Mouse (Mus musculus) neural tube, embryonic 13.5 days (tissue): ENCODE measurements at regions not wholly inside any gene's neighbourhood (a gene's known extent, or its start where the extent isn't known, plus 50 kb on each side); places are given as distances from the start of the nearest gene placed in this dataset.
A peak's percentile ranks its signal among the peaks of the same experiment; 100 is the strongest.
"Not testable (repeated sequence)": the region's sequence is repeated elsewhere in the genome, so short reads cannot be mapped to it uniquely, and the experiment has no call there.

Experiments
- ATAC-seq: fragments of 200-750 bp; cut with Nextera tagmentation; 2 replicates; pipeline ENCODE4 v1.8.0; 2017; ENCODE audit warnings: low read depth, mild to moderate bottlenecking, moderate TSS enrichment, moderate library complexity
- H3K27ac ChIP-seq: fragments of 300-500 bp; sonication (generic); replicated peaks from 2 replicates; pipeline ENCODE4 v1.5.1; 2015; ENCODE audit warnings: moderate library complexity, mild to moderate bottlenecking, inconsistent platforms
- H3K27me3 ChIP-seq: fragments of 300-500 bp; sonication (generic); 2 replicates; pipeline ENCODE4 v1.6.1; 2015; ENCODE audit warnings: mild to moderate bottlenecking, inconsistent platforms
- H3K36me3 ChIP-seq: fragments of 300-500 bp; sonication (generic); 2 replicates; pipeline ENCODE4 v1.6.1; 2015; ENCODE audit warnings: mild to moderate bottlenecking, inconsistent platforms
- H3K4me1 ChIP-seq: fragments of 300-500 bp; sonication (generic); replicated peaks from 2 replicates; pipeline ENCODE4 v1.6.1; 2015; ENCODE audit warnings: inconsistent platforms
- H3K4me2 ChIP-seq: fragments of 300-500 bp; sonication (generic); 2 replicates; pipeline ENCODE4 v1.6.1; 2015; ENCODE audit warnings: inconsistent platforms, mild to moderate bottlenecking, moderate library complexity
- H3K4me3 ChIP-seq: fragments of 300-500 bp; sonication (generic); 2 replicates; pipeline ENCODE4 v1.5.1; 2015; ENCODE audit warnings: mild to moderate bottlenecking, inconsistent platforms
- H3K9ac ChIP-seq: fragments of 300-500 bp; sonication (generic); 2 replicates; pipeline ENCODE4 v1.6.1; 2015; ENCODE audit warnings: moderate library complexity, mild to moderate bottlenecking, inconsistent platforms
- H3K9me3 ChIP-seq: fragments of 300-500 bp; sonication (generic); 2 replicates; pipeline ENCODE4 v1.6.1; 2016; ENCODE audit warnings: inconsistent platforms
- WGBS: fragments of 180-500 bp; shearing (Covaris S2); methylation state at CpG from one replicate; pipeline ENCODE4 v1.1.7; 2015; 5-methylcytosine and 5-hydroxymethylcytosine counted together

GRCm38 (mm10) chr12:98144464-98144863, 114.8 kb downstream of the Galc start:
- 47% methylated on average over 4 of the region's 4 CpGs for WGBS
- no peak overlapping the region for H3K27ac ChIP-seq
- H3K4me3 ChIP-seq = no peak overlapping the region
- H3K36me3 ChIP-seq = no peaks in the 10 kb centered on the region
- H3K9me3 ChIP-seq = no peaks in the 10 kb centered on the region
- ATAC-seq = no peak
- no peak overlapping the region for H3K4me2 ChIP-seq
- no peak overlapping the region for H3K9ac ChIP-seq
- peaks cover 5% of the 10 kb centered on the region; the same call in 1 of the 2 replicates for H3K4me1 ChIP-seq
- H3K27me3 ChIP-seq = no peaks in the 10 kb centered on the region

GRCm38 (mm10) chr12:98143170-98143569, 116.1 kb downstream of the Galc start:
- no peak for ATAC-seq

DNA sequence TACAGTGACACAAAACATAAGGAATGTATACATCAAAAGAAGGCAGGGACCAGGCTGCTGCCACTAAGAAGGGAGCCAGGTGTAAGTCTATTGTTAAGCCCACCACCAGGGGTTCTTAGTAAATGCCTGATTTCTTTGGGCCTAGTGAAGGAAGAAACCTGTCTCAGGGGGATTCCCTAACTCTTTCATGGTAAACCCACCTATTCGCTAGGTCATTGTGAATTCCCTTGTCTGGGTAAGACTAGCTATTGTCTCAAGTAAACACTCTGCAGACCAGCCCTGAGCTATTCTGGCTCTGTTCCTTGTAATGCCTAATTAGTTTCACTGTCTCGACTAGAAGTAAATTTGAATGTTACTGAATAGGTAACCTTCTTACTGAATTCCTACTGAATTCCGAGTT, 119.4 kb downstream of the Galc start:
- not testable (repeated sequence) for ATAC-seq, H3K4me1 ChIP-seq, H3K36me3 ChIP-seq, H3K9ac ChIP-seq, H3K4me2 ChIP-seq, H3K27me3 ChIP-seq, H3K4me3 ChIP-seq, H3K27ac ChIP-seq, H3K9me3 ChIP-seq
- 74% methylated on average over 3 of the region's 3 CpGs for WGBS

More at GRCm38 (mm10) chr12:98143170-98143569, 116.1 kb downstream of the Galc start:
- Histone ChIP-seq H3K9ac (no peak overlapping the region), H3K27ac (no peak overlapping the region), H3K27me3 (no peaks in the 10 kb centered on the region), H3K4me3 (no peak overlapping the region), H3K4me2 (no peak overlapping the region), H3K36me3 (no peaks in the 10 kb centered on the region), H3K4me1 (no peaks in the 10 kb centered on the region), H3K9me3 (no peaks in the 10 kb centered on the region)
- WGBS = 81% methylated on average over 1 of the region's 1 CpGs

DNA sequence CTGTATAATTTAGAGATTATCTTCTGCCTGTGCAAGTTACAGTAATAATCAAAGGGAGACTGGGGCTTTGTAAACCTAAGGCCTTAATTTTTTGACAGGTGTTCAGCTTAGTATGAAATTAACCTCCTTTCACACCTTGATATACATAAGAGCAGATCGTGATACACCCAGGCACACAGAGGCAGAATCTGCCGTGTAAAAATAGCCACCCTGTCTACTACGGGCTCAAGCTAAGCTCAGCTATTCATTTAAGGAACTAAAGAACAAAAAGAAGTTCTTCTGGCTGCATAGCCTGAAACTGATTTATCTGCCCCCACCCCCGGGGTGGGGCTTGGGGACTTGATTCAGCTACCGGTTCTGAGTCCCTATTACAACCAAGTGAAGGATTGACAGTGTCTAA, 128.0 kb downstream of the Galc start:
- 56% methylated on average over 5 of the region's 5 CpGs for WGBS
- Histone ChIP-seq H3K9me3 (no peaks in the 10 kb centered on the region), H3K4me2 (no peak overlapping the region), H3K36me3 (no peaks in the 10 kb centered on the region), H3K27ac (no peak overlapping the region), H3K9ac (no peak overlapping the region), H3K27me3 (no peaks in the 10 kb centered on the region), H3K4me1 (no peaks in the 10 kb centered on the region), H3K4me3 (no peak overlapping the region)
- no peak for ATAC-seq

GRCm38 (mm10) chr12:98123541-98123940, 135.7 kb downstream of the Galc start:
- ATAC-seq = no peak
- Histone ChIP-seq H3K36me3 (no peaks in the 10 kb centered on the region), H3K4me3 (no peak overlapping the region), H3K27me3 (no peaks in the 10 kb centered on the region), H3K27ac (no peak overlapping the region), H3K4me2 (no peak overlapping the region), H3K9me3 (no peaks in the 10 kb centered on the region), H3K9ac (no peak overlapping the region), H3K4me1 (no peaks in the 10 kb centered on the region)
- 74% methylated on average over 3 of the region's 3 CpGs for WGBS

- no peaks in the 10 kb centered on the region for H3K27me3 ChIP-seq
- WGBS = 89% methylated on average over 9 of the region's 9 CpGs
- H3K36me3 ChIP-seq = no peaks in the 10 kb centered on the region
- H3K4me2 ChIP-seq = no peak overlapping the region
- ATAC-seq = no peak
- H3K9ac ChIP-seq = no peak overlapping the region
- no peaks in the 10 kb centered on the region for H3K9me3 ChIP-seq
- H3K4me1 ChIP-seq = peaks cover 14% of the 10 kb centered on the region
- H3K27ac ChIP-seq = no peak overlapping the region
- no peak overlapping the region for H3K4me3 ChIP-seq
Measured at GRCm38 (mm10) chr12:98108039-98108438, 151.2 kb downstream of the Galc start.

- H3K27ac ChIP-seq = no peak overlapping the region
- H3K4me2 ChIP-seq = no peak overlapping the region
- no peaks in the 10 kb centered on the region for H3K36me3 ChIP-seq
- no peaks in the 10 kb centered on the region for H3K27me3 ChIP-seq
- no peaks in the 10 kb centered on the region for H3K9me3 ChIP-seq
- H3K4me1 ChIP-seq = peaks cover 14% of the 10 kb centered on the region
- WGBS = 48% methylated on average over 10 of the region's 10 CpGs
- H3K9ac ChIP-seq = no peak overlapping the region
- ATAC-seq = peak; percentile 53; the same call in 1 of the 2 replicates
- no peak overlapping the region for H3K4me3 ChIP-seq
Measured at GRCm38 (mm10) chr12:98106789-98107684, 152.2 kb downstream of the Galc start.

DNA sequence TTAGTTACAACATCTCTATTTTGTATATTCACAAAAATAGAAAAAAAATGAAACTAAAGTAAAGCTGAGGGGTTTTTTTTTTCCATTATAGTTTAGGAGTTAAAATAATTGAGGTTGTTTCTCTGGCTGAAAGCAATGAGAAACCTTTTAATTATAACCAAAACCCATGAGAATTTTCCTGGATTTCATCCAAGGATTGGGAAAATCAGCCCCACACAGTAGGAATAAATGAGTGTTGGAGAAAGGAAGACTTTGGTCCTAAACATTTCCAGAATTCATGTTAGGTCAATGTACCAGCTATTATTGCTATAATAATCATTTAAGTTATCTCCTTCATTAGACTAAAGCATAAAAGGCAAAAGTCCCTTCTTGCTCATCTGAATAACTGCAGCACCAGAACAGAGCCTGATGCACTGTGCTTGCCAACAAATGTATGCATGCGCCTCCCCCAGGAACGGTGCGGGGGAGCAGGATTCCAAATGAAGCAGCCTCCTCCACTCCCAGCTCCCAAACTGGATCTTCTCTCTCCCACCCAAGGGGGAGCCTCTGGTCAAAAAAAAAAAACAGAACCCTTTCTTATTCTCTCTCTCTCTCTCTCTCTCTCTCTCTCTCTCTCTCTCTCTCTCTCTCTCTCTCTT, 153.0 kb downstream of the Galc start:
- Histone ChIP-seq H3K36me3 (no peaks in the 10 kb centered on the region), H3K4me2 (no peak overlapping the region), H3K27me3 (no peaks in the 10 kb centered on the region), H3K9me3 (no peaks in the 10 kb centered on the region), H3K27ac (no peak overlapping the region), H3K4me1 (peaks cover 14% of the 10 kb centered on the region), H3K4me3 (no peak overlapping the region), H3K9ac (no peak overlapping the region)
- 42% methylated on average over 3 of the region's 3 CpGs for WGBS
- ATAC-seq = no peak

GRCm38 (mm10) chr12:98105749-98106148, 153.5 kb downstream of the Galc start:
- ATAC-seq = no peak
- Histone ChIP-seq H3K27me3 (no peaks in the 10 kb centered on the region), H3K36me3 (no peaks in the 10 kb centered on the region), H3K4me2 (no peak overlapping the region), H3K27ac (no peak overlapping the region), H3K9ac (no peak overlapping the region), H3K4me3 (no peak overlapping the region), H3K9me3 (no peaks in the 10 kb centered on the region), H3K4me1 (peaks cover 14% of the 10 kb centered on the region)

- no peak for ATAC-seq
- Histone ChIP-seq H3K4me2 (no peak overlapping the region), H3K9ac (no peak overlapping the region), H3K36me3 (no peaks in the 10 kb centered on the region), H3K4me3 (no peak overlapping the region), H3K4me1 (no peaks in the 10 kb centered on the region), H3K9me3 (no peaks in the 10 kb centered on the region), H3K27me3 (no peaks in the 10 kb centered on the region), H3K27ac (no peak overlapping the region)
- WGBS = 53% methylated on average over 5 of the region's 5 CpGs
Measured at GRCm38 (mm10) chr12:98090171-98090570, 169.1 kb downstream of the Galc start.

DNA sequence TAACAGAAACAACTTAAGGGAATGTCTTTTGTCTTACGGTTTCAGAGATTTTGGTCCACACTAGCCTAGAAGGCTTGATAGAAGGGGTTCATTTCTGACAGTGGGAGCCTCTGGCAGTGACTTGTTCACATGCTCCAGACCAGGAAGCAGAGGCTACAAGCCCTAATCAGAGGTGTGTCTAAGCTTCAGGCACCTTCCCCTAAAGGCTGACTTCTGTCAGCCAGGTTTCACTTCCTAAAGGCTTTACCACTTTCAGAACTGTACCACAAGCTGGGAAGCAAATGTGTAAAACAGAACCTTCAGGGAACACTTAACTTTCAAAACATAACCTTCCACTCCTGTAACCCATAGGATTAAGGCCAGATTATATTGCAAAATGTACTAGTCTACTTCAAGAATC, 180.9 kb downstream of the Galc start:
- Histone ChIP-seq H3K36me3 (no peaks in the 10 kb centered on the region), H3K4me3 (no peak overlapping the region), H3K9ac (no peak overlapping the region), H3K9me3 (no peaks in the 10 kb centered on the region), H3K27me3 (no peaks in the 10 kb centered on the region), H3K4me2 (no peak overlapping the region), H3K27ac (no peak overlapping the region), H3K4me1 (no peaks in the 10 kb centered on the region)
- ATAC-seq = no peak
- WGBS = 95% methylated on average over 1 of the region's 1 CpGs

DNA sequence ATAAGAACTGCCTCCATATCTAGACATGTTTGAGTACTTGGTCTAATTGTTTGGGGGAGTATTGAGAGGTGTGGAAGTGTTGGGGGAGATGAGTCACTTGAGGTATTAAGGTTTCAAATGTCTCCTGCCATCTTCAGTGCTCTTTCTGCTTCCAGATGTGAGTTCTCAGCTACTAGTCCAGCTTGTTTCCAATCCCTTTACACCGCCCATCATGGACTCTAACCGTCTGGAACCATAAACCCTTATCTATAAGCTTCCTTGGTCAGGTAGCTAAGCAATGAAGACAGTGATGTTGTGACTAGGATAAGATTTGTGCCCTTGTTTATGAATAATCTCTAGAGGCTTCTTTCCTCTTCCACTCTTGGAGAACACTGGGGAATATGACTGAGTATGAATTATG, 183.7 kb downstream of the Galc start:
- Histone ChIP-seq H3K9me3 (no peaks in the 10 kb centered on the region), H3K9ac (no peak overlapping the region), H3K27me3 (no peaks in the 10 kb centered on the region), H3K4me2 (no peak overlapping the region), H3K36me3 (no peaks in the 10 kb centered on the region), H3K27ac (no peak overlapping the region), H3K4me3 (no peak overlapping the region), H3K4me1 (no peaks in the 10 kb centered on the region)
- WGBS = 98% methylated on average over 2 of the region's 2 CpGs
- no peak for ATAC-seq
